Mouse (Mus musculus) cerebellum, adult 2 months (tissue): Measurements from ENCODE around the gene Slc22a2.

Experiments
- CTCF ChIP-seq: fragments of 200-500 bp; IDR thresholded peaks from 2 replicates; pipeline ENCODE4 v1.5.1; 2011; ENCODE audit warnings: low read depth, mild to moderate bottlenecking, control low read depth, low read length, moderate library complexity, borderline replicate concordance; ENCODE audit not compliant: insufficient read depth
- POLR2A ChIP-seq: fragments of 200-500 bp; IDR thresholded peaks from 2 replicates; pipeline ENCODE4 v1.6.1; 2011; ENCODE audit warnings: low read length, control low read depth, borderline replicate concordance; ENCODE audit not compliant: insufficient read depth

GRCm38 (mm10) chr17:12607202-12607601 lies 23.3 kb downstream of the Slc22a2 start:
- TF ChIP-seq CTCF (no peak), POLR2A (no peak)
